Mouse (Mus musculus): ENCODE measurements at regions not wholly inside any gene's neighbourhood (a gene's known extent, or its start where the extent isn't known, plus 50 kb on each side); places are given as distances from the start of the nearest gene placed in this dataset.

DNA sequence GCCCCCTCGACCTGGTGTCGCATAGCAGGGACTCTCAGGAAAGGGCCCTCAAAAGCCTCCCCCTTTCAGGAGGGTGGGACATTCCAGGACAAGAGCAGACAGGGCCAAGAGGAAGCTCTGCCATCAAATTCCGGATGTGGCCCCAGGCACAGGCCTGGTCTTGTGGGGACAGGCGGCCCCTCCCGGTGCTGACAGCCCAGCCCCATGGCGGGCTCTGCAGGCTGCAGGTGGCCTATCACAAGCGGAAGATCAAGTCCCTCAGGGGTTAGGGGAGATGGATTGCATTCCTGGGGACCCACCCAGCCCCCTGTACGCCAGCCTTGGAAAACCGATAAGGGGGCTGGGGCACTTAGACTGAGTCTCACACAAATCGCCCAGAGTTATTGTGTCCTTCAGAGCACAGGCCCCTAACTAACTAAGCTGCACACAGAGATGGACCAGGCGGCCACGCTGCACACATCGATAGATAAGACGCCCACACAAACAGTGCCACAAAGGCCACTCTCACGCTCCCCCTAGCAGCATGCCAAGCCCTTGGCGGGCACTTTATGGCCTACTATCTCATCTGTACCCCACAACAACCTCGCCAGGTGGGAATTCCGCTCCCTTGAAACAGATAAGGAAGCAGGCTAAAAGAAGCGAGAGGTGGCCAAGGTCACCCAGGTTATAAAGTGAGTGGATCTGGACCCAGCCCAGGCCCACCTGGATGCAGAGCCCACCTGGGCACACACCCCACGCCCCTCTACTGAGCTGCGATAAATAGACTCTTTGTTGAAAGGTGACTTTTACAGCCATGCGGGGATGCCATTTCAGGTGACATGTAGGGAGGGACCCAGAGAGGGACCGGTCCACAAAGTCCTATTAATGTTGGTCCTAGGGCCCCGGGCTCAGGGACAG, 55.5 kb downstream of the Gm5294 start:
- no peak overlapping the region for H3K27ac ChIP-seq (ENCODE audit: low read depth, low read length)
- H3K9me3 ChIP-seq (ENCODE audit: low read length) = no peaks in the 10 kb centered on the region
- H3K4me3 ChIP-seq (ENCODE audit: low read depth, low read length) = no peak overlapping the region
- H3K4me1 ChIP-seq (ENCODE audit: insufficient read depth) = no peaks in the 10 kb centered on the region
- WGBS = 83% methylated on average over 24 of the region's 24 CpGs
- H3K36me3 ChIP-seq (ENCODE audit: insufficient read depth) = no peaks in the 10 kb centered on the region
- no peak overlapping the region for H3K9ac ChIP-seq
- no peak overlapping the region for H3K4me2 ChIP-seq (ENCODE audit: low read depth)
- no peaks in the 10 kb centered on the region for H3K27me3 ChIP-seq (ENCODE audit: insufficient read depth, low read length)
- TF ChIP-seq CTCF (IDR thresholded peaks at IDR 0.05; ENCODE audit: low read depth) = no peak
- ATAC-seq = no peak
- DNase-seq = no peak

DNA sequence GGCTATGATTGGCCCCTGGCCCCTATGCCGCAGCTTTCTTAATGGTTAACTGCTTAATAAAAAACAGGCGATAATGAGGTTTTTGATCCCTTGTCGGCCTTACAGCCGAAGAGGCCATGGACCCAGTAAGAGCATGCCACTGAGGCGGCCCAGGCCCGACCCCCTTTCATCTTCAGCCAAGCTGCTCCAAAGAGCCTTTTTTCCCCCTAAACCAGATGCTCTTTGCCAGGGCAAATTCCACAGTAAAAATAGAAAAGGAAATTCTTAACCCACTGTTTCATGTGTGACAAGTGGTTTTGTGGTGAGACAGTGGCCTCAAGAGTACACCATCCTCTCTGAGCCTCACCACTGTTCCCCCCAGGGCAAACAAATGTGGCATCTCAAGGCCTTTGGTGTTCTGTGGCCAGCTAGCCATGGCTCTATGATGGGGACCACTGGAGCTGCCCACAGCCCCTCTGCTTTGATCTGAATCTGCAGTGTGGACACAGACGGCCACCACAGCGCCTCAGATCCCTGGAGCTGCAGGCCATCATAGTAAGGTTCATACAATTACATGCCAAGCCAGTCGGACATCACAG, 61.9 kb downstream of the Gm5294 start:
- Histone ChIP-seq H3K36me3 (ENCODE audit: insufficient read depth) (no peaks in the 10 kb centered on the region), H3K4me3 (ENCODE audit: low read depth, low read length) (no peak overlapping the region), H3K9me3 (ENCODE audit: low read length) (no peaks in the 10 kb centered on the region), H3K9ac (no peak overlapping the region), H3K4me2 (ENCODE audit: low read depth) (no peak overlapping the region), H3K27ac (ENCODE audit: low read depth, low read length) (no peak overlapping the region), H3K27me3 (ENCODE audit: insufficient read depth, low read length) (no peaks in the 10 kb centered on the region), H3K4me1 (ENCODE audit: insufficient read depth) (no peaks in the 10 kb centered on the region)
- ATAC-seq (peak; percentile 25; the same call in 1 of the 2 replicates), DNase-seq (no peak)
- 32% methylated on average over 9 of the region's 9 CpGs for WGBS
- TF ChIP-seq CTCF (IDR thresholded peaks at IDR 0.05; ENCODE audit: low read depth) = no peak

DNA sequence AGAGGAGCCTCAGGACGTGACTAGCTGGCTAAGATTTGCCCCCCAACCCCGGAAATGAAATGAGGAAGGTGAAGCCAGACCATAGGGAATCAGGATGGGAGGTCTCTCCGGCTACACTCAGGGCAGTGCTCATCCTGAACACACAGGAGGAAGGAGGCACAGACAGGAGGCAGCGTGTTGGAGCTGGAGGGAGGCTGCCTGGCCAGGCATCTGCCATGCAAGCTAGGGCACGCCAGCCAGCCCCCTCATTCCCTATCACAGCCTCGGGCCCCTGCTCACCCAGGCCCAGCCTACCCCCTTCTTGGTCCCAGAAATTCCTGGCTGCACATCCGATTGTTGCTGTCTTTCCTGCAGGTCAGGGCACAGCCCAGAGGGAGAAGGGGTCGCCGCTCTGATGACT, 63.7 kb downstream of the Gm5294 start:
- Histone ChIP-seq H3K27me3 (ENCODE audit: insufficient read depth, low read length) (no peaks in the 10 kb centered on the region), H3K4me2 (ENCODE audit: low read depth) (no peak overlapping the region), H3K9ac (no peak overlapping the region), H3K36me3 (ENCODE audit: insufficient read depth) (no peaks in the 10 kb centered on the region), H3K9me3 (ENCODE audit: low read length) (no peaks in the 10 kb centered on the region), H3K27ac (ENCODE audit: low read depth, low read length) (no peak overlapping the region), H3K4me3 (ENCODE audit: low read depth, low read length) (no peak overlapping the region), H3K4me1 (ENCODE audit: insufficient read depth) (no peaks in the 10 kb centered on the region)
- ATAC-seq = no peak
- no peak for TF ChIP-seq CTCF (IDR thresholded peaks at IDR 0.05; ENCODE audit: low read depth)
- DNase-seq = no peak
- 81% methylated on average over 9 of the region's 9 CpGs for WGBS

DNA sequence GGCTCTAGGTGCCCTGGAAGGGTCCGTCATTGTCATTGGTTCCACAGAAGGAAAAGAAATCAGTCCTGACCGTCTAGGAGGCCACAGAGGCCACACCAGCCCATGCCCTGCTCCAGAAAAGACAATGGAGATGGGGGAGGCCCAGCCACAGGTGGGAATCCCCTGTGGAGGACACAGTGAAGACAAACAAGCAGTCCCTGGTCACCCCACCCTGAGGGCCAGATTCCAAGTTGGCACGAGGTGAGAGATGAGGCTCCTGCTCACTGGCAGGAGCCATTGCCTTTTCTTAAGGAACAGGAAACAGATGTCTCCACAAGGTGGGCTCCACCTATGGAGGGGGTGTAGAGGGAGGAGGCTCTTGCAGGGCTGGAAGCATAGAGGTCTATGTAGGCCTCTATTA, 66.0 kb downstream of the Gm5294 start:
- no peak for DNase-seq
- 72% methylated on average over 3 of the region's 3 CpGs for WGBS
- H3K4me2 ChIP-seq (ENCODE audit: low read depth) = no peak overlapping the region
- no peaks in the 10 kb centered on the region for H3K27me3 ChIP-seq (ENCODE audit: insufficient read depth, low read length)
- H3K9ac ChIP-seq = no peak overlapping the region
- H3K27ac ChIP-seq (ENCODE audit: low read depth, low read length) = no peak overlapping the region
- ATAC-seq = no peak
- H3K9me3 ChIP-seq (ENCODE audit: low read length) = no peaks in the 10 kb centered on the region
- TF ChIP-seq CTCF (IDR thresholded peaks at IDR 0.05; ENCODE audit: low read depth) = no peak
- H3K36me3 ChIP-seq (ENCODE audit: insufficient read depth) = no peaks in the 10 kb centered on the region
- H3K4me3 ChIP-seq (ENCODE audit: low read depth, low read length) = no peak overlapping the region
- no peaks in the 10 kb centered on the region for H3K4me1 ChIP-seq (ENCODE audit: insufficient read depth)

DNA sequence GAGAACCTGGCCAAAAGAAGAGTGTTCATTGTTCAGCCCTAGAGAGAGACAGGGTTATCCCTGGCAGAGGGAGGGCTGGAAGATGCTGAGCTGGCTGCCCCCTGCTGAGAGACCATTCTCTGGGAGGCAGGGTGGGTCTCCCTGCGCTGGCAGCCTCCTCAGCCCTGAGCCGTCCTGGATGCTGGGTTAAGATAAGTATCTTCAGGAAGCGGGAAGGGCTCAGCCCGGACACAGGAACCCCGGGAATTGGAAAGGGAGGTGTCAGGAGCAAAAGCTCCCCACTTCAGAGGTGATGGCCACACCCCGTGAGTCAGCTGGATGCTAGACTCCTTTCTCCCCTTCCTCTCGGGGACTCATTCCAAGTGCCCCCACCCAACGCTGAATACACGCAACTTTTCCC, 68.9 kb downstream of the Gm5294 start:
- no peak for DNase-seq
- no peak overlapping the region for H3K9ac ChIP-seq

DNA sequence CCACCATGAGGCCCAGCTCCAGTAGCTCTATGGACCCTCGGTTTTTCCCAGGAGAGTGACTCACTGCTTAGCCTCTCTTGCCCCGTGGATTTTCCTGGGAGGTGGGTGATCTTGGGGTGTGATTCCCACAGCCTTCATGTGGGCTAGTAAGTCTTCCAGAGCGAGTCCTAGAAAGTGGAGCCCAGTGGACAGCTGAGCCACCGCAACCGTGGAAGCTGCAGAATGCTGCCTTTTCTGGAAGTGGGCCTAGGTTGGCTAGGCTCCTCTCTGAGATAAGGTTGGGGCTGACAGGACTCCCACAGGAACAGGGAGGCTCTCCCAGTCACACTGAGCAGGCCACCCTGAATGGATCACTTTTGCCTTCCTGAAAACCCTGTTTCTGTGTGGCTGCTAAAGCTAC, 69.9 kb downstream of the Gm5294 start:
- WGBS = 68% methylated on average over 5 of the region's 5 CpGs
- no peak overlapping the region for H3K27ac ChIP-seq (ENCODE audit: low read depth, low read length)
- H3K9ac ChIP-seq = no peak overlapping the region
- DNase-seq (no peak), ATAC-seq (no peak)
- no peaks in the 10 kb centered on the region for H3K36me3 ChIP-seq (ENCODE audit: insufficient read depth)
- no peak overlapping the region for H3K4me2 ChIP-seq (ENCODE audit: low read depth)
- no peaks in the 10 kb centered on the region for H3K9me3 ChIP-seq (ENCODE audit: low read length)
- no peaks in the 10 kb centered on the region for H3K27me3 ChIP-seq (ENCODE audit: insufficient read depth, low read length)
- H3K4me1 ChIP-seq (ENCODE audit: insufficient read depth) = no peaks in the 10 kb centered on the region
- no peak for TF ChIP-seq CTCF (IDR thresholded peaks at IDR 0.05; ENCODE audit: low read depth)
- H3K4me3 ChIP-seq (ENCODE audit: low read depth, low read length) = no peak overlapping the region

More for the DNA sequence above, 68.9 kb downstream of the Gm5294 start:
- Histone ChIP-seq H3K27ac (ENCODE audit: low read depth, low read length) (no peak overlapping the region), H3K27me3 (ENCODE audit: insufficient read depth, low read length) (no peaks in the 10 kb centered on the region), H3K4me1 (ENCODE audit: insufficient read depth) (no peaks in the 10 kb centered on the region), H3K4me3 (ENCODE audit: low read depth, low read length) (no peak overlapping the region), H3K9me3 (ENCODE audit: low read length) (no peaks in the 10 kb centered on the region), H3K4me2 (ENCODE audit: low read depth) (no peak overlapping the region), H3K36me3 (ENCODE audit: insufficient read depth) (no peaks in the 10 kb centered on the region)
- WGBS = 62% methylated on average over 9 of the region's 9 CpGs
- no peak for TF ChIP-seq CTCF (IDR thresholded peaks at IDR 0.05; ENCODE audit: low read depth)
- ATAC-seq = no peak

DNA sequence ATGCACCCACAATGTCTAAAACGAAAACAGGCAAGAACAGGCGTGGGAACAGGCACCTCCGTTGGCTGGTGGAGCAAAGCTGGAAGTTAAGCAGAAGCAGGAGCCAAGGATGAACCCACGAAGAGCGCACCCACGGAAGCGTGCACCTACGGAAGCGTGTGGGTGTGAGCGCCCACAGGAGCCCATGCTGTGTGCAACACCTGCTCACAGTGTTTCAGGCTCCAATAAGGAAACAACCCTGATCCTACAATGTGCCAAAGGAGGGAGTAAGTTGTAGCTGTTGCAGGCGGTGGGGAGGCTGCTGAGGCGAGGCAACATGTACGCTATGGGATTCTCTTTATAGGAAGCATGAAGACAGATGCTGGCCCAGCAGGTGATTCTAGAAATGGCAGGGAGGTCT, 74.6 kb downstream of the Gm5294 start:
- H3K9ac ChIP-seq = no peak overlapping the region
- no peaks in the 10 kb centered on the region for H3K36me3 ChIP-seq (ENCODE audit: insufficient read depth)
- no peak overlapping the region for H3K27ac ChIP-seq (ENCODE audit: low read depth, low read length)
- 91% methylated on average over 13 of the region's 13 CpGs for WGBS
- no peak overlapping the region for H3K4me2 ChIP-seq (ENCODE audit: low read depth)
- H3K4me3 ChIP-seq (ENCODE audit: low read depth, low read length) = no peak overlapping the region
- DNase-seq (no peak), ATAC-seq (no peak)
- no peak for TF ChIP-seq CTCF (IDR thresholded peaks at IDR 0.05; ENCODE audit: low read depth)
- H3K9me3 ChIP-seq (ENCODE audit: low read length) = no peaks in the 10 kb centered on the region
- H3K4me1 ChIP-seq (ENCODE audit: insufficient read depth) = no peaks in the 10 kb centered on the region
- no peaks in the 10 kb centered on the region for H3K27me3 ChIP-seq (ENCODE audit: insufficient read depth, low read length)
